Mouse (Mus musculus) adipocyte (in vitro differentiated cells): ENCODE data around the gene H2-DMb2.

Experiments
- DNase-seq: peaks from one replicate; pipeline ENCODE4 v3.0.0-alpha.2; 2016; ENCODE audit warnings: low spot score

Gene H2-DMb2

GRCm38 (mm10) chr17:34179913-34180859 lies 37.1 kb downstream of the H2-DMb2 start:
- DNase-seq, result no peak

GRCm38 (mm10) chr17:34183564-34184219 lies 40.6 kb downstream of the H2-DMb2 start:
- no peak for DNase-seq

- no peak for DNase-seq
Observed at GRCm38 (mm10) chr17:34185526-34185925, 42.4 kb downstream of the H2-DMb2 start.

- DNase-seq, result no peak
Observed at GRCm38 (mm10) chr17:34186885-34187260, 43.8 kb downstream of the H2-DMb2 start.

GRCm38 (mm10) chr17:34187261-34187916 lies 44.3 kb downstream of the H2-DMb2 start, which contains the start of the genes Tap1 and Psmb9:
Gene Tap1, plus strand, starts transcription at chr17:34187553.
Gene Psmb9, minus strand, starts transcription at chr17:34187764.
- DNase-seq, result peak; percentile 93

GRCm38 (mm10) chr17:34188010-34188409 lies 44.9 kb downstream of the H2-DMb2 start:
- peak; percentile 16 for DNase-seq

- DNase-seq, result no peak
Observed at GRCm38 (mm10) chr17:34188986-34189385, 45.9 kb downstream of the H2-DMb2 start.

- DNase-seq, result no peak
Observed at GRCm38 (mm10) chr17:34192852-34193251, 49.7 kb downstream of the H2-DMb2 start.

- no peak for DNase-seq
Observed at GRCm38 (mm10) chr17:34193468-34193867, 50.4 kb downstream of the H2-DMb2 start.

- DNase-seq, result no peak
Observed at GRCm38 (mm10) chr17:34194723-34195122, 51.6 kb downstream of the H2-DMb2 start.

GRCm38 (mm10) chr17:34196491-34196890 lies 53.4 kb downstream of the H2-DMb2 start:
- DNase-seq, result no peak

GRCm38 (mm10) chr17:34196941-34197894 lies 54.1 kb downstream of the H2-DMb2 start, which contains the start of gene Psmb8:
Gene Psmb8, plus strand, starts transcription at chr17:34197721.
- DNase-seq, result peak; percentile 57

GRCm38 (mm10) chr17:34197904-34198520 lies 54.9 kb downstream of the H2-DMb2 start:
- DNase-seq, result no peak

GRCm38 (mm10) chr17:34198521-34198912 lies 55.4 kb downstream of the H2-DMb2 start:
- no peak for DNase-seq

- no peak for DNase-seq
Observed at GRCm38 (mm10) chr17:34199050-34199619, 56.0 kb downstream of the H2-DMb2 start.

GRCm38 (mm10) chr17:34200047-34200446 lies 56.9 kb downstream of the H2-DMb2 start:
- no peak for DNase-seq

- no peak for DNase-seq
Observed at GRCm38 (mm10) chr17:34200772-34201505, 57.8 kb downstream of the H2-DMb2 start.
